Mouse (Mus musculus) spleen, adult 12 weeks (tissue): ENCODE data around the gene Adssl1.

ENCODE experiments used
- DNase-seq: peaks from one replicate; pipeline ENCODE4 v3.0.0; 2022; ENCODE audit warnings: low spot score

Gene Adssl1

DNA sequence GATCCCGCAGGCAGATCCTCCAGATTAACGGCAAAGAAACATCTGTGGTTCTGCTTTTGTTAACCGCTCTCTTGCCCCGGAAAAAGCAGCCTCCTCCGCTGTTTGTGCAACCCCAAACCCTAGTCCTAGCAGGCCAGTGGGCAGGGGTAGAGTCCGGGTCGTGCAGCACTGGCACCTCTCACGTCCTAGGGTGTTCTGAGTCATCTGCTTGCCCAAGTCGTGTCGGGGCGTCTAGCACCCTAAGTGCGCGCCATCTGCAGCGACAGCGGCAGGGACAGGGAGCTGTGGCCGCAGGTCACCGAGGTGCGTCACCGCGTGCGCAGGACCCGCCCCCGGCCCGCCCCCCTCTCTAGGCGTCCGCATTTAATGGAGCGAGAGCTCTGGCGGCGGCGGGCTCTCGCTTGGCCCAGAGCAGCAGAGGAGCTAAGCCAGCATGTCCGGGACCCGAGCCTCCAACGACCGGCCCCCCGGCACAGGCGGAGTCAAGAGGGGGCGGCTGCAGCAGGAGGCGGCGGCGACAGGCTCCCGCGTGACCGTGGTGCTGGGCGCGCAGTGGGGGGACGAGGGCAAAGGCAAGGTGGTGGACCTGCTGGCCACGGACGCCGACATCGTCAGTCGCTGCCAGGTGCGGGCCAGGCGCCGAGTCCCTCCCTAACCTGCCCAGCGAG, at the start of gene Adssl1:
Adssl1 (plus strand) TSS at position 360 of the 668 bp plus-strand sequence.
- no peak for DNase-seq

DNA sequence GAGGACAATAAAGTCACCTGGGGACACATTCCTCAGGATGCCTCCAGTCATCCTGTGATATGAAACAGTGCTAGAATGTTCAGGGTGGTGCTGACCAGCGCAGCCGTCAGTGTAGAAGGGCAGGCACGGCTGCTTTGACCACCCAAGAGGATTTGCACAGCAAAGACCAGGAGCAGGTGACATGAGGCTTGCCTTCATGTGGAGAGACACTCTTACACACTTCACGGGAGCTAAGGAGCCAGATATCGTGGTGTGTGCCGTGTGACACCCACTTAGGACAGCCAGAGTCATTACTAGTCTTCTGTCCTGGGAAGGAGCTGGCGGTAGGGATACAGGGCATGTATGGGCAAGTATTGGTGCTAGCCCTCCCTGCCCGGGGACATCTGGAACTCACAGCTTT, 49.7 kb upstream of the Adssl1 start:
- DNase-seq = no peak

DNA sequence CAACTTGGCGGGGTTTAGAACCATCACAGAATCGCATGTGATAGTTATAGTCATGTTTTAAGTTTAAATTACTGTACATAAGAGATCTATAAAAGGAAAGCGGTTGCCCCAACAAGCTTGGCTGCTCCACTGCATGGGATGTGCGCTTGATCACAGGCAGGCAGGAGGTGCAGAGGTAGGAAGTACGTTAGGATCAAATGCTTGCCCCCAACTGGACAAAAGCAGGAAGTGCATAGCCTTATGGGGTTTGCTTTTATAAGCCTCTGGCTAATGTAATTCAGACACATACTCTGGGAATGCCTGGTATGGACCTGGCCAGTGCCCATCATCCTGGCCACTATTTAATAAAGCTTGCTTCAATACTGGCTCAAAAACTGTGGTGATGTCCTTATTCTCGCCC, 48.8 kb upstream of the Adssl1 start:
- no peak for DNase-seq

GRCm38 (mm10) chr12:112575274-112575986, 44.4 kb upstream of the Adssl1 start:
- no peak for DNase-seq

DNA sequence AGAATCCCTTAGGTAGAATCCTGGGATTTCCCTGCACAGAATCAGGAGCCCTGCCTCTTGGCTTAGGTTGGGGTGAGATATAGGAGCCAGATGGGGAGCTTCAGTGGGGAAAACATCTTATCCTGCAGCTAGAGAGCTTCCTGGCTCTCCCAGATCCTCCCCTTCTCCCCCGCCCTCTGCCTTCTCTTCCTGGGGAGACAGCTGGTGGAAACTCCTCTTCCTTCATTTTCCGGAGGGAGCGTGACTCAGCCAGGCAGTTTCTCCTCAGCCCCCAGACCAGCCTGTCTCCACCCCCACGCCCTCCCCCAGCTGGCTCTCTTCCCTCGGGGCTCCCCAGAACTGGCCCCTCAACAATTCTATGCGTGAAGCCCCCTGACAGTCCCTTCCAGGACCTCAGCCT, 43.5 kb upstream of the Adssl1 start:
- DNase-seq = no peak

DNA sequence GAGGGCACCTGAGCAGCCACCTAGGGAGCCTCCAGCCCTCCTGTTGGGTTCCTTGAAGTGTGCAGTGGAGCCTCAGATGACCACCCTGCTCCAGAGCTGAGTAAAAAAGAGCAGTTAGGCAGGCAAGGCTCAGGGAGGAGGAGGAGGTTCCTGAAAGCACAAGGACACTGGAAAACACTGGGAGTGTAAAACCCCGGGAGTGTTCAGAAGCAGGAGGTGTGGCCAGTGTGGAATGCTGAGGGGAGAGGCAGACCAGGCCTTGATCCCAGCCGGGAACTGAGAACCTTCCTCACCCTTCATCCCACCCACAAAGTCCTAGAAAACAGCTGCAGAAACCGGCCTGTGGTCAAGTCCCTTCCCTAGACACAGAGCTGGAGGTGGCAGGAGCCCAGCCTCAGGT, 43.1 kb upstream of the Adssl1 start:
- no peak for DNase-seq

DNA sequence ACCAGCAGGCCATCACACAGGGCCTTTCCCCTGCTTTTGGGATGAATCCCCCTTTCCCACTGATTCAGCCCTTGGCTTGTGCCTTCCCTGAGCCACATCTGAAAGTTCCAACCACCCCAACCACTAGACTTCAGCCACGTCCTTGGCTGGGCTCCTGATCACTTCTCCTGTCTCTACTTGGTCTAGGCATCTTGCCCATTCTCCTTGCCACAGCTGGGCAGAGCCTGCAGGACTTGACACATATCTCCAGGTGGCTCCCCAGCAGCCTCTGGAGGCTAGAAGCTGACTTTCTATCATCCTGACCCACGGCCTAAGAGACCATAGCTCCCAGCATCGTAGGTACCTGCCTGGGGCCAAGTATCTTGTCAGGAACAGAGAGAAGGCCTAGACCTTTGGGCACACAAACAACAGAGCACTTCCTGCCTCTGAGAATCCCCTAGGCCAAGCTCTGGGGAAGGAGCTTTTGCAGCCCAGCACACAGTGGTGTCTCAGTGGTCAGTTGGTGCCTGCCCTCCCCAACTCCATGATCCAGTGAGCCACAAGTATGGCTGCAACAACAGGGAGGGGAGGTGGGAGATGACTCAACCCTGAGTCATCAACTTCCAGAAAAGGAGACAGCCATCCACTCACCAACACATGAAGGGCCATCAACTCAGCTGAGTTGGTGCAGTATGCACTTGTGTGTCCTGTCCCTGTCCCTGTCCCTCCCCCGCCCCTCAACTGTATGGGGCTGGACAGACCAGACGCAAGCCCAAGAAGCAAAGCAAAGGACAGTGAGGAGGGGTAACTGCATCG, 41.4 kb upstream of the Adssl1 start:
- no peak for DNase-seq

DNA sequence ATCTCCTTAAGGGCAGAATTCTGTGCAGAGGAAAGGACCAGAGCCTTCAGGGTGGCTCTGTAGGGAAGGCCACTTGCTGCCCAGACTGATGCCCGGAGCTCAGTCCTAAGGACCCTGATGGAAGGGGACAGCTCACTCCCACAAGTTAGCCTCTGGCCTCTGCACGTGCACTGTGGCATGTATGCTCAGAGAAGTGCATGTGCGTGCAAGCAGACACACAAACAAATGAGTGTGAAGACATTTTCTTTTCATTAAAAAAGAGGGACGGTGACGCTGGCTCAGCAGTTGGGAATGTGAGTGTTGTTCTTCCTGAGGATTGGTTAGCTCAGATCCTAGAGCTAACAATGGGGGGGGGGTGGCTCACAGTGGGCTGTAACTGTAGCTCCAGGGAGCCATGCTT, 40.4 kb upstream of the Adssl1 start:
- DNase-seq = no peak

GRCm38 (mm10) chr12:112579926-112580325, 39.9 kb upstream of the Adssl1 start:
- no peak for DNase-seq

- DNase-seq = no peak
Observed at GRCm38 (mm10) chr12:112581113-112581512, 38.7 kb upstream of the Adssl1 start.

- DNase-seq = no peak
Observed at GRCm38 (mm10) chr12:112584954-112585353, 34.9 kb upstream of the Adssl1 start.

DNA sequence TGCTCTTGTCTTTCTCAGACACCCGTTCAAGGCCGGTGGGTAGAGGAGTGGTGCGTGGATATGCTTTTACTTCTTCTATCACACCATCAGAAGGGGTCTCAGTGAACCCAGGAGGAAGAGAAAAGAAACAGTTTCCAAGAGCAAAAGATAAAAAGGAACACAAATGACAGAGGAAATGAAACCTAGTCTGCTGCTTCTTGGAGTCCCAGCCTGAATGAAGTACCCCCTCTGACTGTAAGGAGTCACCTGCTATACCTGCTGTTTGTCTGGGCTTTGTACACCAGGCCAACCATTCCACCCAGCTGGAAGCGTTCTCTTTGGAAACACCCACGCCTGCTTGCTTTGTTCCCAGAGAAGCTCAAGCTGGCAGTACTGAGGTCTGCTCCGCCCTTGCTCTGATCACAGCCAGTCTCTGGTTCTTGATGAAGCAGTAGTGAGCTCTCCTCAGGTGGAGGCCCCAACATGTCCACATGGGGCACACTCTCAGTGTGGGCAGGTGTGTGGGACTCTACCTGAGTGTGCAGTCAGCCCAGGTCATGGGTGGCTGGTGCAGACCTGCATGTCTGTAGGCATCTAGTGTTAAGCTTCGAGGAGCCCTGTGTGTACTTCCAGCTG, 33.8 kb upstream of the Adssl1 start:
- DNase-seq = no peak

DNA sequence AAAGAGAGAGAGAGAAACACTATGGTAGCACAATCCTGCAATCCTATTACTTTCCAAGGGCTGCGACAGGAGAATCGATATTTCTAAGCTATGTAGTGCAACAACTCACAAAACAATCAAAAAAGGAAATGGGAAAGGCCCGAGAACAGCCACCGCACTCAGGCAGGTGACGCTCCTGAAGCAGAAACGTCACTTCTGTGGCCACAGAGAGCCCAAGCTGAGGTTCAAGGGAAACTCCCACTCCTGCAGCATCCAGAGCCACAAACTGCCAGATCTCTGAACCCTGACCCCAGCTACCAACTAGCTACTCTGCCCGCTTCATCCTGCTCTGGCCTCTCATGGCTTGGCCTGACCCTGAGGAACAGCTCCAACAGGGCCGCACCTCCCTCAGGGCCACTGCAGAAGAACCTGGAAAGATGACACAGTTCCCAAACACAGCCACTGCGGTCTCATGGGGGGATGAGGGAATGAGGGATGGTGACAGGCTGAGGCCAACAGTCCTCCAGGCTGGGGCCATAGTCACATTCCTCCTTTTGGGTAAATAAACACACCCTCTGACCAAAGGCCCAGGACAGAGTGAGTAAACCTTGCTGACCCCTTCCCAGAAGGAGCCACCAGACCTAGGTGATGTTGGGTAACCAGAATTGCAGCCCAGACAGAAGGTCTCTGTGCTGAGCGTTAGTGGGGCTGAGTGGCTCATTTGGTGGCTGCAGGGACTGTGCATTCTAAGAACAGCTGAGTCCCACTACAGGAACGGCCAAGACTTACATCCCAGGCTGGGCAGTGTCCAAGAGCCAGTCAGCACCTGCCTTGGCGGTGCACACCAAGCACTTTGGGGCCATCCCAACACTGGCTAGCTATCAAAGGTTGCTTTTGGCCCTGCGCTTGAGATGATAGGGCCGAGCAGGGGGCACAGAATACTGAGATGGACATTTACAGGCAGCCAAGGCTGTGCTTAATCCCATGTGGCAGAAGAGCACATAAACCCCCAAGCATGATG, 32.4 kb upstream of the Adssl1 start:
- no peak for DNase-seq

GRCm38 (mm10) chr12:112588426-112589256, 31.2 kb upstream of the Adssl1 start, which contains the start of gene Inf2:
TSS of gene Inf2 (plus strand) at chr12:112588784.
- DNase-seq = peak; percentile 27

- DNase-seq = no peak
Observed at GRCm38 (mm10) chr12:112589491-112590191, 30.2 kb upstream of the Adssl1 start.

DNA sequence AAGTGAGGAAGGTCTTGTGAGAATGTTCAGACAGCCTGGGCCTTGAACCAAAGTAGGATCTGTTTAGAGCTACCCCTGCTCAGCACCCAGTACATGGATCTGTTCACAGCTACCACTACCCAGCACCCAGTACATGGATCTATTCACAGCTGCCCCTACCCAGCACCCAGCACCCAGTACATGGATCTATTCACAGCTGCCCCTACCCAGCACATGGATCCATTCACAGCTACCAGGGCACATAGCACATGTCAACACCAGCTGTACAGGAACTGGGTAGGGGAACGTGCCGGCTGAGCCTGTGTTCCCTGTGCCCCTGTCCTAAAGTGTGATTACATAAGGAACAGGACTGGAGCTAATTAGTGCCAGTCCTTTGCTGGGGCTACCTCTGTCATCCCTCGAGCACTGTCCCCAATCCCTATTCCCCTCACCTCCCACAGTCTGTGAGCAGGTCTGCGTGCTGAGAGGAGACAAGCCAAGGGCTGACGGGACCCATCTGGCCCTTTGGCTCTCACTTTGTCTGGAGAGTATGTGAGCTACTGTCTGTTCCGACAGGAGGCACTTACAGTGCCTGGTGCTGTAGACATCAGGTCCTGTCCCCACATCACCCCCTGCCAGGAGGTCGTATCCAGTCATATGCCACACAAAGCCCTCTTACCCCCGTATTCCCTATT, 29.1 kb upstream of the Adssl1 start:
- DNase-seq = no peak

DNA sequence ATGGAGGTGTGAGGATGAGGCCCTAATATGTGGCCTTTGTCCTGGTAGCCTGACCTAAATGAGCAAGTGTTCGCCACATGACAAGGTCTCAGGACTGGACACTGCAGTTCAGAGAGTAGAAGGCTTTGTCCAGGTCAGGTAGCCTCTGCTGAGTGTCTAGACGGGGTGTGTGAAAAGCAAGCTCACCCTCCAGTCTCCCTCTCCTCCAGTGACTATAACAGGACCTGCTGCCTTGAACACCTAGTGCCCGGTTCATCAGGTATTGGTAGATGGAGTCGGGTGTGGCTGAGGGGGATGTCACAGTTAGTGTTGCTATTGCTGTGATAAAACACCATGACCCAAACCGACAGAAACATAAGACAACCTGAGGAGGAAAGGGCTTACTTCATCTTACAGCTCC, 28.6 kb upstream of the Adssl1 start:
- no peak for DNase-seq

- no peak for DNase-seq
Observed at GRCm38 (mm10) chr12:112591730-112592129, 28.1 kb upstream of the Adssl1 start.
